Comparison of ENCODE assay signal across 7 mouse cellular contexts in the genomic region with DNA sequence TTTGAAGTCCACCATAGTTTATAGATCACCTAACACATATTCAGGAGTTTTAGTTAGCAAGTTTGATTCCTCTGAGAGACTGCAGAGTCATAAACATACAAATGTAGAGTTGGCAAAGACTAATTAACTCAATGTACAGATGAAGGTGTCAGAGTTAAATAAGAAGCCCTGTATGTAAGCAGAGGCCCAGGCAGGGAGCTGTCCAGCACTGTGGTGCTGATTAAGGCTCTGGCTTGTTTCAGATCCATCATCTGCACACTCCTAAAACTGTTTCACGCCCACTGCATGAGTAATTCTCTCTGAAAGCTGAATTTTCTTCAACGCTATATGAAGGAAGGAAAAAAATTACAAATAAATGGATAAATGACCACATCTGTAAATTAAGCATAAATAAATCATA.
DNase-seq lines count a peak whose midpoint lies in the region; ATAC-seq and TF ChIP-seq lines count a peak whose summit lies in the region.

No protein-coding gene starts in this region.

- H3K4me3 ChIP-seq in liver, postnatal 0 days (ENCODE audit: low read depth, low read length) = no peak overlapping the region

- DNase-seq in layer of hippocampus, adult 9-11 months = peak; percentile 8
- DNase-seq in layer of hippocampus, adult 11-12 months (ENCODE audit: low spot score) = no peak
- peak; percentile 73 for DNase-seq in adrenal gland, postnatal 10 days
- DNase-seq in embryo, embryonic 9.5 days (ENCODE audit: extremely low spot score) = peak; percentile 50
- DNase-seq in liver, postnatal 0 days = peak; percentile 46
- DNase-seq in thymus, postnatal 4 days = peak; percentile 70
- DNase-seq in layer of hippocampus, adult 9-10 months (ENCODE audit: low spot score) = no peak

- 67% methylated on average over 2 of the region's 2 CpGs for WGBS in liver, postnatal 0 days (ENCODE audit: insufficient replicate concordance)

- TF ChIP-seq EP300 in liver, postnatal 0 days (IDR thresholded peaks at IDR 0.05; ENCODE audit: low read depth) = no peak

- no peaks in the 10 kb centered on the region for H3K36me3 ChIP-seq in liver, postnatal 0 days (replicated peaks; ENCODE audit: insufficient read depth, low read length)

- no peaks in the 10 kb centered on the region for H3K27me3 ChIP-seq in liver, postnatal 0 days (ENCODE audit: insufficient read depth, low read length)

- H3K9ac ChIP-seq in liver, postnatal 0 days (replicated peaks) = no peak overlapping the region

- H3K4me1 ChIP-seq in liver, postnatal 0 days (ENCODE audit: insufficient read depth) = no peaks in the 10 kb centered on the region

- no peak for ATAC-seq in liver, postnatal 0 days

- no peak for TF ChIP-seq CTCF in liver, postnatal 0 days (IDR thresholded peaks at IDR 0.05; ENCODE audit: low read depth)

- no peak overlapping the region for H3K4me2 ChIP-seq in liver, postnatal 0 days (ENCODE audit: low read depth, low read length)

- no peaks in the 10 kb centered on the region for H3K9me3 ChIP-seq in liver, postnatal 0 days (ENCODE audit: low read length)

- H3K27ac ChIP-seq in liver, postnatal 0 days (ENCODE audit: low read depth) = no peak overlapping the region

Comparison
In these comparisons a context has a peak if more than half of its experiments do, and no peak if none do; other contexts are left out.
1. DNase-seq: peak in layer of hippocampus, adult 9-11 months (single experiment), adrenal gland, postnatal 10 days (single experiment), embryo, embryonic 9.5 days (single experiment), liver, postnatal 0 days (single experiment) and thymus, postnatal 4 days (single experiment); none in layer of hippocampus, adult 11-12 months (single experiment) and layer of hippocampus, adult 9-10 months (single experiment).